In genomic region chr8:83876080-83876837, GRCm38 (mm10) we compare ENCODE assay signal across 8 mouse cellular contexts. TPM values are rescaled to one million over a fixed set of nuclear protein-coding genes. Genes with fewer than 3 reads are reported as not detected.
A peak's percentile ranks its signal among the peaks of the same experiment; 100 is the strongest.
DNase-seq lines count a peak whose midpoint lies in the region; ATAC-seq and TF ChIP-seq lines count a peak whose summit lies in the region.

No protein-coding gene starts in this region.

- H3K79me2 ChIP-seq in CH12.LX (replicated peaks; ENCODE audit: control insufficient read depth, extremely low read depth, insufficient read depth, poor library complexity, severe bottlenecking): no peaks in the 10 kb centered on the region

- H3K36me3 ChIP-seq in CH12.LX (replicated peaks in 1 of 2; ENCODE audit: control insufficient read depth in 1 of 2, insufficient read depth in 1 of 2, low read length in 1 of 2): no peaks in the 10 kb centered on the region
- H3K36me3 ChIP-seq in embryonic facial prominence, embryonic 11.5 days (replicated peaks; ENCODE audit: control insufficient read depth, insufficient read depth, low read depth, low read length): no peaks in the 10 kb centered on the region
- no peaks in the 10 kb centered on the region for H3K36me3 ChIP-seq in hindbrain, embryonic 16.5 days (ENCODE audit: control insufficient read depth, insufficient read depth, low read length)
- no peaks in the 10 kb centered on the region for H3K36me3 ChIP-seq in midbrain, embryonic 16.5 days (ENCODE audit: control insufficient read depth, insufficient read depth, low read length)

- no peak for ATAC-seq in CD4-positive, CD25-positive, alpha-beta regulatory T cell, adult 4 months
- no peak for ATAC-seq in embryonic facial prominence, embryonic 11.5 days (replicated peaks; ENCODE audit: insufficient number of reproducible peaks, low FRiP score, low TSS enrichment, low read depth)
- ATAC-seq in hindbrain, embryonic 16.5 days: peak; percentile 34
- peak; percentile 41; the same call in 1 of the 2 replicates for ATAC-seq in midbrain, embryonic 16.5 days

- H3K4me2 ChIP-seq in CH12.LX (ENCODE audit: insufficient read depth, low read depth, poor library complexity, severe bottlenecking): 0 out of 2 replicates have a peak overlapping the region, but pooled peaks have one; percentile 22
- peak overlapping the region; percentile 90 for H3K4me2 ChIP-seq in embryonic facial prominence, embryonic 11.5 days (ENCODE audit: low read depth, low read length)
- H3K4me2 ChIP-seq in hindbrain, embryonic 16.5 days (ENCODE audit: low read length): peak overlapping the region; percentile 83
- peak overlapping the region; percentile 90 for H3K4me2 ChIP-seq in midbrain, embryonic 16.5 days (ENCODE audit: low read length)

- H3K4me1 ChIP-seq in CH12.LX (ENCODE audit: control insufficient read depth in 1 of 2, insufficient read depth in 2 of 2): no peaks in the 10 kb centered on the region
- no peaks in the 10 kb centered on the region; the same call in 1 of the 2 replicates for H3K4me1 ChIP-seq in embryonic facial prominence, embryonic 11.5 days (ENCODE audit: control insufficient read depth, insufficient read depth, low read length)
- H3K4me1 ChIP-seq in hindbrain, embryonic 16.5 days (ENCODE audit: control insufficient read depth, insufficient read depth, low read depth, low read length): peaks cover 13% of the 10 kb centered on the region
- peaks cover 19% of the 10 kb centered on the region for H3K4me1 ChIP-seq in midbrain, embryonic 16.5 days (ENCODE audit: control insufficient read depth, insufficient read depth, low read length)

- in situ Hi-C loops in CH12.LX (cut with MboI; ENCODE audit: low pct_ligation_motif_present, low pct_unique_long_range_greater_than_20kb, low sequenced_read_pairs): no loop called here

- no peak overlapping the region for H3K4me3 ChIP-seq in CH12.LX (replicated peaks in 1 of 3; ENCODE audit: low read depth in 2 of 3, low read length in 2 of 3, poor library complexity in 1 of 3)
- H3K4me3 ChIP-seq in embryonic facial prominence, embryonic 11.5 days (ENCODE audit: low read depth, low read length): peak overlapping the region; percentile 61
- peak overlapping the region; percentile 64 for H3K4me3 ChIP-seq in hindbrain, embryonic 16.5 days (ENCODE audit: low read length)
- peak overlapping the region; percentile 68 for H3K4me3 ChIP-seq in midbrain, embryonic 16.5 days (ENCODE audit: low read depth, low read length)

- no peak for TF ChIP-seq POLR2A in CH12.LX (IDR thresholded peaks at IDR 0.05; ENCODE audit: low read depth, low read length)

- TF ChIP-seq CTCF in CH12.LX (conservative IDR thresholded peaks at IDR 0.05 in 1 of 2, IDR thresholded peaks at IDR 0.05 in 1 of 2; ENCODE audit: low read depth in 2 of 2, low read length in 2 of 2): no peak

- under 1% methylated on average over 41 of the region's 41 CpGs for WGBS in embryonic facial prominence, embryonic 11.5 days
- under 1% methylated on average over 41 of the region's 41 CpGs for WGBS in hindbrain, embryonic 16.5 days
- WGBS in midbrain, embryonic 16.5 days: under 1% methylated on average over 41 of the region's 41 CpGs

- TF ChIP-seq EP300 in CH12.LX (IDR thresholded peaks at IDR 0.05; ENCODE audit: low read length): no peak

- DNase-seq in CD4-positive, CD25-positive, alpha-beta regulatory T cell, adult 2 months (ENCODE audit: low read depth, low spot score): peak; percentile 11
- DNase-seq in CH12.LX (ENCODE audit: extremely low read depth): no peak
- DNase-seq in embryonic facial prominence, embryonic 11.5 days (ENCODE audit: low spot score): peak; percentile 48
- no peak for DNase-seq in c-Kit-positive CD71-positive TER-119-positive erythroid progenitor cells, embryonic 14.5 days (ENCODE audit: low spot score)
- no peak for DNase-seq in adrenal gland, postnatal 4 days (ENCODE audit: low spot score in 2 of 2)

- TF ChIP-seq RAD21 in CH12.LX (IDR thresholded peaks at IDR 0.05; ENCODE audit: low read depth, low read length): no peak

- H3K9me3 ChIP-seq in CH12.LX (replicated peaks; ENCODE audit: low read length): peaks cover 14% of the 10 kb centered on the region
- H3K9me3 ChIP-seq in embryonic facial prominence, embryonic 11.5 days (replicated peaks; ENCODE audit: control insufficient read depth, low read length): no peaks in the 10 kb centered on the region
- no peaks in the 10 kb centered on the region for H3K9me3 ChIP-seq in hindbrain, embryonic 16.5 days (ENCODE audit: control insufficient read depth, low read length)
- H3K9me3 ChIP-seq in midbrain, embryonic 16.5 days (replicated peaks; ENCODE audit: control insufficient read depth, low read length, poor library complexity, severe bottlenecking): no peaks in the 10 kb centered on the region

- peaks cover 9% of the 10 kb centered on the region for H3K27me3 ChIP-seq in CH12.LX (replicated peaks)
- peaks cover 9% of the 10 kb centered on the region for H3K27me3 ChIP-seq in embryonic facial prominence, embryonic 11.5 days (ENCODE audit: control insufficient read depth, insufficient read depth, low read length)
- H3K27me3 ChIP-seq in hindbrain, embryonic 16.5 days (replicated peaks; ENCODE audit: control insufficient read depth, insufficient read depth, low read length): no peaks in the 10 kb centered on the region
- H3K27me3 ChIP-seq in midbrain, embryonic 16.5 days (ENCODE audit: control insufficient read depth, insufficient read depth, low read depth, low read length): no peaks in the 10 kb centered on the region

- dilution Hi-C loops in CH12.LX (cut with MboI; ENCODE audit: extremely low pct_ligation_motif_present, extremely low pct_unique_long_range_greater_than_20kb, low sequenced_read_pairs): no loop called here

- no peak overlapping the region for H3K9ac ChIP-seq in CH12.LX (ENCODE audit: insufficient read depth, low read depth)
- peak overlapping the region; percentile 78 for H3K9ac ChIP-seq in embryonic facial prominence, embryonic 11.5 days (replicated peaks; ENCODE audit: low read length)
- peak overlapping the region; percentile 85 for H3K9ac ChIP-seq in hindbrain, embryonic 16.5 days (ENCODE audit: low read depth, low read length)
- peak overlapping the region; percentile 92 for H3K9ac ChIP-seq in midbrain, embryonic 16.5 days (ENCODE audit: low read depth, low read length)

- H3K27ac ChIP-seq in CH12.LX (ENCODE audit: insufficient read depth, low read depth): no peak overlapping the region
- no peak overlapping the region for H3K27ac ChIP-seq in embryonic facial prominence, embryonic 11.5 days (replicated peaks; ENCODE audit: low read depth, low read length)
- peak overlapping the region; percentile 89 for H3K27ac ChIP-seq in hindbrain, embryonic 16.5 days (ENCODE audit: low read depth, low read length)
- peak overlapping the region; percentile 93 for H3K27ac ChIP-seq in midbrain, embryonic 16.5 days (ENCODE audit: low read length)

TF ChIP-seq in CH12.LX, 34 proteins besides CTCF, POLR2A, EP300 and RAD21:
- TF ChIP-seq TBP (conservative IDR thresholded peaks at IDR 0.05; ENCODE audit: low read depth, low read length) (no peak), ZMIZ1 (IDR thresholded peaks at IDR 0.05; ENCODE audit: low read depth, low read length) (no peak), GABPA (IDR thresholded peaks at IDR 0.05; ENCODE audit: insufficient replicate concordance, low read depth, low read length) (no peak), NRF1 (IDR thresholded peaks at IDR 0.05; ENCODE audit: low read depth, low read length) (no peak), KAT2A (IDR thresholded peaks at IDR 0.05; ENCODE audit: insufficient replicate concordance, low read length) (no peak), USF2 (conservative IDR thresholded peaks at IDR 0.05; ENCODE audit: low read depth, low read length) (no peak), HCFC1 (IDR thresholded peaks at IDR 0.05; ENCODE audit: low read depth, low read length) (no peak), TCF12 (IDR thresholded peaks at IDR 0.05; ENCODE audit: low read depth, low read length) (no peak)
TF ChIP-seq in CH12.LX: peak in this region for 0.

RNA-seq across cellular contexts. Expression of gene Adgrl1, which starts 23.6 kb away (rescaled TPM):
- 10 to 100 TPM in 1 of 2 experiments, 1 to 10 TPM in 1; 8.9 to 11.5 TPM for polyA plus RNA-seq in CD4-positive, CD25-positive, alpha-beta regulatory T cell, adult 4 months (2017; shearing (Covaris generic))
- 12.5 and 14.8 TPM in 2 replicates for total RNA-seq in CH12.LX (2012; rRNA removed)
- total RNA-seq in CH12.LX (2014; rRNA removed): 3.5 and 4.4 TPM in 2 replicates
- 9.7 and 14.5 TPM in 2 replicates for polyA plus RNA-seq in CH12.LX (2012; ENCODE audit: insufficient read length, low read depth)
- polyA plus RNA-seq in embryonic facial prominence, embryonic 11.5 days (2014; fragmentation: Nextera tagmentation; extraction: Ambion mirVana): 18.3 and 20.5 TPM in 2 replicates
- 50.9 and 53.0 TPM in 2 replicates for polyA plus RNA-seq in hindbrain, embryonic 16.5 days (2015; fragmentation: Nextera tagmentation; extraction: Ambion mirVana)
- 54.8 and 59.8 TPM in 2 replicates for polyA plus RNA-seq in midbrain, embryonic 16.5 days (2015; fragmentation: Nextera tagmentation; extraction: Ambion mirVana)
- total RNA-seq in adrenal gland, postnatal 4 days (2021): 100 to 1,000 TPM; 103 to 109 TPM

Comparison
In these comparisons a context has a peak if more than half of its experiments do, and no peak if none do; other contexts are left out.
1. DNase-seq: peak in CD4-positive, CD25-positive, alpha-beta regulatory T cell, adult 2 months (single experiment) and embryonic facial prominence, embryonic 11.5 days (single experiment); none in CH12.LX (single experiment), c-Kit-positive CD71-positive TER-119-positive erythroid progenitor cells, embryonic 14.5 days (single experiment) and adrenal gland, postnatal 4 days (0 of 2).
2. ATAC-seq: peak in hindbrain, embryonic 16.5 days (single experiment) and midbrain, embryonic 16.5 days (single experiment); none in CD4-positive, CD25-positive, alpha-beta regulatory T cell, adult 4 months (single experiment) and embryonic facial prominence, embryonic 11.5 days (single experiment).
3. H3K27ac ChIP-seq: peak in hindbrain, embryonic 16.5 days (single experiment) and midbrain, embryonic 16.5 days (single experiment); none in CH12.LX (single experiment) and embryonic facial prominence, embryonic 11.5 days (single experiment).
4. H3K4me2 ChIP-seq: peak in every context shown above with its lines; median percentile 90 in embryonic facial prominence, embryonic 11.5 days; 90 in midbrain, embryonic 16.5 days; 83 in hindbrain, embryonic 16.5 days; 22 in CH12.LX.
5. H3K4me3 ChIP-seq: peak in embryonic facial prominence, embryonic 11.5 days (single experiment), hindbrain, embryonic 16.5 days (single experiment) and midbrain, embryonic 16.5 days (single experiment); none in CH12.LX (0 of 3).